Mouse (Mus musculus) testis, adult 2 months (tissue): ENCODE measurements around the gene Acp4.
"Not testable (repeated sequence)": the region's sequence is repeated elsewhere in the genome, so short reads cannot be mapped to it uniquely, and the experiment has no call there.

Experiments used
- CTCF ChIP-seq: fragments of 200-500 bp; IDR thresholded peaks from 2 replicates; pipeline ENCODE4 v1.5.1; 2012; ENCODE audit warnings: low read depth, mild to moderate bottlenecking, inconsistent platforms, low read length, moderate library complexity; ENCODE audit not compliant: control insufficient read depth, insufficient read depth, insufficient replicate concordance
- POLR2A ChIP-seq: fragments of 200-500 bp; IDR thresholded peaks from 2 replicates; pipeline ENCODE4 v1.6.1; 2012; ENCODE audit warnings: low read depth, mild to moderate bottlenecking, inconsistent platforms, low read length, moderate library complexity; ENCODE audit not compliant: control insufficient read depth

GRCm38 (mm10) chr7:44222335-44222734 lies 34.8 kb downstream of the Acp4 start:
- TF ChIP-seq CTCF, POLR2A: not testable (repeated sequence)
